Mouse (Mus musculus) NIH3T3 (cell line): Measurements from ENCODE around the gene Cast.

Experiments
- DNase-seq: peaks from one replicate; pipeline ENCODE4 v3.0.0-alpha.2; 2012; ENCODE audit warnings: low read depth

Cast gene

GRCm38 (mm10) chr13:74808152-74808929, at the start of gene Cast:
Gene Cast (minus strand): TSS chr13:74808810.
- DNase-seq, result peak; percentile 76

GRCm38 (mm10) chr13:74854338-74855047, 45.9 kb upstream of the Cast start:
- peak; percentile 87 for DNase-seq

GRCm38 (mm10) chr13:74850823-74851222, 42.2 kb upstream of the Cast start:
- no peak for DNase-seq

- DNase-seq, result no peak
These were observed 37.3 kb upstream of the Cast start for GRCm38 (mm10) chr13:74845886-74846285.

GRCm38 (mm10) chr13:74834543-74834942, 25.9 kb upstream of the Cast start:
- DNase-seq, result no peak

- peak; percentile 68 for DNase-seq
These were observed 13.5 kb upstream of the Cast start for GRCm38 (mm10) chr13:74822095-74822494.

- DNase-seq, result no peak
These were observed 7.1 kb upstream of the Cast start for GRCm38 (mm10) chr13:74815753-74816152.

- peak; percentile 70 for DNase-seq
These were observed 1.0 kb downstream of the Cast start for GRCm38 (mm10) chr13:74807446-74808151.

GRCm38 (mm10) chr13:74806934-74807333, 1.7 kb downstream of the Cast start:
- DNase-seq, result peak; percentile 58

GRCm38 (mm10) chr13:74794435-74794834, 14.2 kb downstream of the Cast start:
- no peak for DNase-seq

GRCm38 (mm10) chr13:74787681-74788080, 20.9 kb downstream of the Cast start:
- no peak for DNase-seq

GRCm38 (mm10) chr13:74772151-74772550, 36.5 kb downstream of the Cast start:
- no peak for DNase-seq

GRCm38 (mm10) chr13:74770480-74770879, 38.1 kb downstream of the Cast start:
- peak; percentile 95 for DNase-seq

GRCm38 (mm10) chr13:74769871-74770270, 38.7 kb downstream of the Cast start:
- peak; percentile 19 for DNase-seq

- DNase-seq, result no peak
These were observed 41.4 kb downstream of the Cast start for GRCm38 (mm10) chr13:74767186-74767585.

- no peak for DNase-seq
These were observed 45.9 kb downstream of the Cast start for GRCm38 (mm10) chr13:74762741-74763140.

- DNase-seq, result no peak
These were observed 49.5 kb downstream of the Cast start for GRCm38 (mm10) chr13:74759152-74759551.

- no peak for DNase-seq
These were observed 65.4 kb downstream of the Cast start for GRCm38 (mm10) chr13:74743219-74743618.

GRCm38 (mm10) chr13:74736396-74736795, 72.2 kb downstream of the Cast start:
- no peak for DNase-seq

GRCm38 (mm10) chr13:74735834-74736233, 72.8 kb downstream of the Cast start:
- no peak for DNase-seq

GRCm38 (mm10) chr13:74733726-74734125, 74.9 kb downstream of the Cast start:
- DNase-seq, result no peak

- DNase-seq, result no peak
These were observed 89.6 kb downstream of the Cast start for GRCm38 (mm10) chr13:74719002-74719401.

- no peak for DNase-seq
These were observed 112.4 kb downstream of the Cast start for GRCm38 (mm10) chr13:74696225-74696624.
